Mouse (Mus musculus) gastrocnemius, postnatal 4 days (tissue): ENCODE measurements at regions not wholly inside any gene's neighbourhood (a gene's known extent, or its start where the extent isn't known, plus 50 kb on each side); places are given as distances from the start of the nearest gene placed in this dataset.

Source experiments
- DNase-seq, 2 experiments: peaks; one replicate each; pipeline ENCODE4 v3.0.0; 2021 to 2022; ENCODE audit warnings: low spot score in 2 of 2, mixed read lengths in 2 of 2

DNA sequence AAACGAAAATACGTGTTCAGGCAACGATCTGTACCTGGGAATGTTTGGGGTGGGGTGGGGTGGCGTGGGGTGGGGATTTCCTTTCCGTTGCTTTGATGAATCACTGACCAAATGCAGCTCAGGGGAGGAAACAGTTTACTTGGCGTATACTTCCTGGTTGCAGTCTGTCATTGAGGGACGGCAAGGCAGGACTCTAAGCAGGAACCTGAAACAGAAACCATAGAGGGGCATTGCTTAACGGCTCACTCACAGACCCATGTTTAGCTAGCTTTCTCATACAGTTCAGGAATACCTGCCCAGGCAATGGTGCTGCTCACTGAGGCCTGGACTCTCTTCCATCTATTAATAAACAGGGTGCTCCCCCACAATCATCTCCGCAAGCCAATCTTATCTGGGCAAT lies 55.1 kb upstream of the Smox start:
- no peak for DNase-seq

DNA sequence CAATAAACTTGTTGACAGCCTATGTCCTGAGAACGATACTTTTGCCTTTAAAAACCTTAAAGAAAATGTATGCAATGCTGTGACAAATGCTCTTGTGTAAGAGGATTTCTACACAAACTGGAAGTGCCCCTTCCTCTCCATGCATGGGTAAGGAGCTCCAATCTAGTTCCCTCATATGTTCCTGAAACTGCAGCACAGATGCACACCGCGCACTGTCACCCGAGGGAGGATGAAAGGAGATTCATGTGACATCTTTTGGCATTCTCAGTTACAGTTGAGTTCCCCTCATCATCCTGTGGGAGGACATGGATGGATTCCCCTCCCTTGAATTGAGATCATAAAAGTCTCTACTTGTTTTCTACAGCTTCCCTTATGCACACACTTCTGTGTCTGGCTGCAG lies 60.8 kb upstream of the Smox start:
- no peak for DNase-seq

DNA sequence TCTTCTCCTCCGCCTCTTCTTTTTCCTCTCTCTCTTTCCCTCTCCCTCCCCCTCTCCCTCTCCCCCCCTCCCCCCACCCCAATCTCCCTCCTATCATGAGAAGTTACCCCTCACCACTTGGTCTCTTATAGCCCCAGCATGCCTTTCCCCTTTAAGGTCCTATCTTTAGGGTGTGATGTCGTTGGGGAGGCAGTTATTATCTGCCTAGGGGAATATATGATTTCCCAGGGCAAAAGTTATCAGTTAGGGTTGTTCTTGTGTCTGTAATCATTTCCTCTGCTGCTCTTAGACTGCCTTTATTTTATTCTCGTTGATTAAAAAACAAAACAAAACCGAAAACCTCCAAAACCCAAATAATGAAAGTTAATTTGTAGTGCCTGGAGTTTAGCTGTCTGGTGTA lies 63.2 kb upstream of the Smox start:
- no peak for DNase-seq

DNA sequence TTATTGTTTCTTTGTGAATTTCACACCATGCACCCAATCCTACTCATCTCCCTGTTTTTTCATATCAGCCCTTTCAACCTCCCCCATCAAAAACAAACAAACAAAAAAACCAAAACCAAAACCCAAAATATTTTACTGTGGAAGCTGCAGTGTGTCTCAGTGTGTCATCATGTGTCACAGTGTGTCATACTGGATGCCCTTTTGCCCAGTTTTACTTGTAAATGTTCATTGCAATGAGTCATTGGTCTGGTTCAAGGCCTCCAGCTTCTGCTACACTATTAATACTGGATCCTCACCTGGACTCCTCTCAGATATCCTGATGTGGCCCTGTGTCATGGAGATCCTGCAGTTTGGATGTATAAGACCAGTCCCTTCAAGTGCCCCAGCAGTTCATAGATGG lies 64.4 kb upstream of the Smox start:
- DNase-seq = no peak

DNA sequence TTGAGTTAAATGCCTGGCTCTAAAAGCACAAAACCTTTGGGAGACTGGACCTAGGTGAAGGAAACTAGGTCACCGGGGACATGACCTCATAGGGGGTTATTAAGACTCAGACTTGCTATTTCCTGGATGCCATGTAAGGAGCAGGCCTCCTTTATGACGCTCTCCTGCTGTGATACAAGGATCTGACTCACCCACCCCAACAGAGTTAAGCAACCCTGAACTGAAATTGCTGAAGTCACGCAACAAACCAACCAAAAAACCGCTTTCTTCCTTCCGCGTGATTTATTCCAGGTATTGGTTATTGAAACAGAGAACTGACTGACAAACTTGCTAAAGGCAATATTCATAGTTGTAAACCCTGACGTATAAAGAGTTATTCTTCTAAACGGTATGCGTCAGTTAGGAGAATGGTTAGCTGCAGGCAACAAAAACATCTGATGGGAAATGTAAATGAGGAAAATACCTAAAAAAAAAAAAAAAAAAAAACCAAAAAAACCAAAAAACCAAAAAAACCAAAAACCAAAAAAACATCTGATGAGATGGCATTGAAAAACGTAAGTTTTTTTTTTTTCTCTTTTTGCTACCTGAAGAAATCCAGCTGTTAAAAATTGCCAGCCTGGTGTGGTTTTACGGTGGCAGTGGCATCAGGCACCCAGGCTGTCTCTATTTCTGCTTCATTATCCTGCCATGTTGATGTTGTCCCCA lies 67.5 kb upstream of the Smox start:
- DNase-seq = no peak

DNA sequence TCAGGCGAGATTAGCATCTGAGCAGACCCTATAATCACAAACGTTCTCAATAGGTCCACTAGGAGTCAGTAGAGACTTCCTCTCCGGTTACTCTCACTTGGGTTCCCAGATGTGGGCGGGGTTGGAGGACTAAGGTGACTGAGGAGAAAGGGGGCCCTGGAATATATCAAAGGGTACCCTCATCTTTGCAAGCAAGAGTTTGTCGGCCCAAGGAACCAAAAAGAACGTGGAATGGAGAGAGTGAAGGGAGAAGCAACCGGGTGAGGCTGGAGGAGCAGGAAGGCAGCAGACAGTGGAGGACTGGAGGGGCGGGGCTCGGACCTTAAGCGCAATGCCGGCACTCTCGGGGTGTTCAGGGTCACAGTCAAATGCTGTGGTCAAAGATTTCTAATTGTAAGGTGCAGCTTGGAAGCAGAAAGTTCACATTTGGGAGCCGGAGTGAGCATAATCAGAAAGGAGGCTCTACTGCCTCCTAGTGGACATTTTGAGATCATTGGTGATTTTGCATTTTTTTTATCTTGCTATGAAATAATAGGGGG lies 68.3 kb upstream of the Smox start:
- peak in 1 of 2 experiments; percentile 64 for DNase-seq

DNA sequence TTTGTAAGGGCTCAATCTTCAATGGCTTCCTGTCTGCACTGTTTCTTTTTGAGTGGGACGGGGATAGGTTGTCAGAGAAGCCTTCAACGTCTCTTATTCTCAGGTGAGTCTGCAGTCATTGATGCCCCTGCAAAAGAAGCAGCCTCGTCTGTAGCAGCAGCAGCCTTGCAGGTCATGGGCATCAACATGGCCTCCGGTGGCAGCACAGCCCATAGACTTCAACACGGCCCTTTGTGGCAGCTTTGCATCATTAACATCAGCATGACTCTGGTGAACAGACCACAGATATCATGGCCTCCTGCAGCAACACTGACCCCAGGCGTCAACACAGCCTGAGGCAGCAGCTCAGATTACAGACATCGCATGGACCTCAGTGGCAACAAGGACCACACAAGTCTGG lies 65.4 kb upstream of the Rnf24 start:
- DNase-seq = no peak

DNA sequence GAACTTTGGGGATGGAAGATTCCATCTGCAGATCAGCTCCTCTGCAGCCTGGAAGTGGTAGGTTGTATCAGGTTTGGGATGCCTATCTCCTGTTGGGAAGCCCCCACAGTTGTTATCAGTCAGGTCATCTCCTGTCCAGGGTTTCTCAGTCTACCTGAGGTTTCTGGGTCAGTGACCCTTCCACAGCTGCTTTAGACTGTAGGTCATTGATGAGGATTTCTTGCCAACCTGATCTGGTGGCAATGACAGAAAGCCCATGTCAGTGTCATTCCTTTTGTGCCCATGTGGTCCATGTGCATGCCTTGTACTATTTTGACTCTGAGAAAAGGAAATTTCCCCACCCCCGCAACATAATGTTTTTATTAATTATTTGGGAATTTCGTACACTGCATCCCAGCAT lies 64.8 kb upstream of the Rnf24 start:
- no peak for DNase-seq

DNA sequence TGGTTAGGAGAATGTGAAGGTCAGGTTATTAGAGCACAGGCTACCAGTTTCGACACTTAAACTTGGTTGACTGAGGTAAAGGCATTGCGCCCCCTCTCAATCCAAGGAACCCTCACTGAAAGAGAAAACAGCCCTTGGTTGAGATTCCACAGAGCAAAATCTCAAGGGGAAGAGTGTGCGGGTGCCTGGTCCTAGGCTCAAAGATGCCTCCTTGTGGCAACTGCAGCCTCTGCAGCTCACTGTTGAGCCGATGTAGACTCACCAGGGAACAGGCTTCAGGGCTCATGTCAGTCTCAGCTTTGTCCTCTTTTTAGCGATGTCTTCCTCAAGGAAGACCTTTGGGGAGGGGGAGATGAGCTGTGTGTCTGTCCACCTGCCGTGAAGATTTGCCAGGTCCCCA lies 63.8 kb upstream of the Rnf24 start:
- peak in 1 of 2 experiments; percentile 55 for DNase-seq

DNA sequence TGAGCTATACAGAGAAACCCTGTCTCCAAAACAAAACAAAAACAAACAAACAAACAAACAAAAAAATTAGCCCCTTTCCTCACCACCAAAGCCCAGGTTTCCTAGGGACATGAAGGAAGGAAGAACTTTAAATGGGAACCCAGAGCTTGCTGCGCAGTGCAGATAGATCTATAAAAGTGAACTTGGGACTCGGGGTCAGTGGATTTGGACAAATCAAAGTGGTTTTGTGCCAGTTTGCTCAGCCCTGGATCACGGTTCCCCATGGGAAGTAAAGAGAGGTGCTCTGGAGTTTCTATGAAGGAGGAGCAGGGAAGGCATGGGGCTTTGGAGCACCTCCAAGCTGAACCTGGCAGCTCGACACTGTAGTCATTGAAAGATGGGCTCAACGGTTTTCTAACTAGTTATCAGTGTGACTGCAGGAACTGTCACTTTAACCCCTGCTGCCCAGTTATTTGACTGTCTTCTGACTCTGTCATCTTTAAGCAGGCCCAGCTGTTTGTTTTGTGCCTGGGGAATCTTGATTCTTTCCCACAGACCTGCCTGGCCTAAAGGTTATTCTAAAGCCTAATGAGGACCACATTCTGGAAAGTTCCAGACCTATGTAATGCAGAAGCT lies 58.3 kb upstream of the Rnf24 start:
- no peak for DNase-seq

DNA sequence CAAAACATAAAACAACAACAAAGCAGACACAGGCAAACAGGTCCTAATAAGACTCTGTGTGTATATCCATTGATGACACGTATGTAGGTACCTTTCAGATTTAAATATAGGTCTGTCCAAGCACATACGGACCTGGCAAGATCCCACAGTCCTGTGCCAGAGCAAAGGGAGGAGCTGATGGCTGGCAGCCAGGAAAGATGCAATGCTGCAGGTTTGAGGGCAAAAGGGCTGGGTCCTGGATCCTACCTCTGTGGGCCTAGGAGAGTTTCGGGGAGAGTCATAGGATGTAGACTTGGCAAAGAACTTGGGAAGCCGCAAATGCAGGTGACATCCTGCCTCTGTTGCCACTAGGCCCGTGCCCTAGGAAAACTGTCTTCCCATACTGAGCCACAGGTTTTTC lies 54.6 kb upstream of the Rnf24 start:
- no peak for DNase-seq

DNA sequence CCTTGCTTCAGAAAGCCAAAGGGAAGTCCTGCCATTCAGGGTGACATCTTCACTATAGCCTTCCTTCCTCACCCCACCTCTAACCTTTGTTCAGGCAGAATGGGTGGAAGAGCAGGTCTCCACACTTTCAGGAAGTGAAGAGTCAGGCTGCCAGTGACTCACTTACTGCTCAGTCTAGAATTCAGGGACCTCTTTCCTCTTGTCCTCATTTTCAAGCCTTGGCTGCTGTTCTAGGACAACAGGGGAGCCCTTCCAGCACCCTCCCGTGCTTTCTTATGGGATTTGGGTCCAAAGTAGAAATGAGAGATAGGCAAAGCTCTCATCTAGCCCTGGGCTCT lies 51.5 kb upstream of the Rnf24 start:
- no peak for DNase-seq

DNA sequence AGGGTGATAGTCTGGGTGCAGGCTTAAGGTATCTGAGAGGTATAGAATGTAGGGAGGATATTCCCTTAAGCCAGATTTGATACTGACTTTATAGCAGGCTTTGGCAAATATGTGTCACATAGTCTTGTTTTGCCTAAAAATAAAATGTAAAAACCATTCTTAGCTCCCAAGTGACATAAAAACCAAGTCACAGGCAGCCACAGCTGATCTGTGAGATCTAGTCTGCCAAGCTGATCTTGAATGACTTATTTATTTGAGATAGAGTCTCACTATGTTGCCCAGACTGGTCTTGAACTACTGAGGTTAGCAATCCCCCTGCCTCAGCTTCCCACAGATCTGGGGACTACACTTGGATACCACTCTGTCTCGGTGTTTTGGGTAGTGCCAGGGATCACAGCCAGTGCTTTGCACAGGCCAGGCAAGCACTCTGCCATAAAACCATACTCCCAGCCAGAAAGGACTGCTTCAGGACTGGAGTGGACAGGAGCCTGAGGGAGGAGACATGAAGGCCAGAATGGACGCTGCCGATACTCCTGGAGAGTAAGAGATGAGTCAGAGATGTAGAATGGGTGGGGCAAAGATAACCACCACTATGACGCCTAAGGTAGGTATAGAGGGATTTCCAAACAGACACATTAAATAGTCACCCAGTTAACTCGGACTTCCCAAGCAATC lies 51.0 kb upstream of the Rnf24 start:
- DNase-seq = no peak
